Mouse (Mus musculus) adrenal gland (tissue): ENCODE measurements at regions not wholly inside any gene's neighbourhood (a gene's known extent, or its start where the extent isn't known, plus 50 kb on each side); places are given as distances from the start of the nearest gene placed in this dataset.

ENCODE experiments used
- intact Hi-C: fragments of 180-260 bp; cut with DNase I; formaldehyde crosslinking; loops from one replicate; pipeline ENCODE4 v1.15.1; 2025

DNA sequence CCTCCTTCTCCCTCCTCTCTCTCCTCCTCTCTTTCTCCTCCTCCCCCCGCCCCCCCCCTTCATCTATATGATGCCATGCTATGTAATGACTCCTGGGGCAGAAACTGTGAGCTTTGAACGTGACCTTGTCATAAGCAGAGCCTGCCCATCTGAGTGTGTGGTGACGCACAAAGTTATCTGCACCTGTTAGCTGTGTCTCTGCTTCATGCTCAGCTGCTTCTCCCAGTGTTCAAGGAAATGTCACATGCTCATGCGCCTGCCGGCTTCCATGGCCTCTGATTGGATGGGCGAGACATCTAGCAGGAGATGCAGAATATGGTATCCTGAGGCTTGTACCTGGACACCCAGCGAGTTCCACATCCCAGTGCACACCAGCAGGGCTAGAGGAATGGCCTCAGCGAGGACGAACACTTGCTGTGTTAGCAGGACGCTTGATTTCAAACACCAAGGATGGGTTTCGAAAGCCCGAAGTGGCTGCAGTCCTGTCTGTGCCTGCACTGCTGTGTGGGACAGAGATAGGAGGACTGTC, 240.6 kb downstream of the 1500009L16Rik start:
- intact Hi-C loops = no loop called here

DNA sequence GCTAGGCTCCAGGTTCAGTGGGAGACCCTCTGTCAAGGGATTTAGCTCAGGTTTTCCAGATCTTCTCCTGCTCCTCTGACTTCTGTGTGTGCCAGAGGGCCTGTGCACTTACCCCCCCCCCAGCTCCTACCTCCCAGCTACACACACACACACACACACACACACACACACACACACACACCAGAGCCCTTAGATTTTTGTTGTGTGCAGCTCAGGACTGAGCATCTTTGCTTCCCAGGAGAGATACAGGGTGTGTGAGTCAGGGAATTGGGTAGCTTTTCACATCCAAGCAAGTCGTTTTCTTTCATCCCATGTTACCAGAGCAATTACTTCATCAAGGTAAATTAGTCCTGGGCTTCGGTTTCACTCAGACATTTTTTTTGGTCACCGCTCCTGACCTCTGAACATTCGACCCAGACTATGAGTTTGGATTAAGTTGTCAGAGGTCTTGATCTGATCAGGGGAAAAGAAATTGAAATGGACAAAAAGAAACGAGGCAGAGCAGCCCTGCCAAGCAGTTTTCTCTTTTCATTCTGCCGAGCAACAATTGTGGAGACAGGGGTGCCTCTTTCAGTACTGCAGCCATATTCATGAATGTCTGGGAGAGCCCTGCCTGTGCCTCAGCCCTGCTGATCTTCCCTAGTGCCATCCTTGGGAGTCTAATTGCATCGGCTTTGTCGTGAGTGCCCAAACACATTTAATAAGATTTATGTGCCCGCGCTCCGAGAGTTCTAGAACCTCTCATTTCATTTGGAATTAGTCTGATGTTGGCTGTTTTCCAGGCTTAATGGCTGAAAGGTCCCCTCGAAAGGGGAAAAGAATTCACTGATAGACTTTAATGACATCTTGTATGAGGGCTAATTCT, 241.3 kb downstream of the 1500009L16Rik start:
- intact Hi-C loops = no loop called here

DNA sequence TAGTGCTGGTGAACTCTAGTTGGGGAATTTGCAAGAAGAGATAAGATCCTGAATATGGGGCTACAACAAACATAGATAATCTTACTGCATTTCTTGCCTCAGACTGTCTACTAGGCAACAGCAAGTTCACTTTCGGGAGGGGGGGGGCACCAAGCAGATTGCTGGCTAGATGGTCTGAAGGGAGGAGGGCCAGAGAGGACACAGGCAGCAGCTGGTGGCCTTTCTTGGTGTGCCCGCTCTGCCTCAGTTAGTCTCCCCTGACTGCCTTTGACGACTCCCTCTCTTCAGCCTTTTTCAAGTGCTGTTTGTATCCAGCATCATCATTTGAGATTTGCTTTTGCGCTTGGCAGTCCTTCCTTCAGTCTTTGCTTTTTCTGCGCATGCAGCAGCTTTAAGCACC, 242.2 kb downstream of the 1500009L16Rik start:
- intact Hi-C loops = no loop called here

DNA sequence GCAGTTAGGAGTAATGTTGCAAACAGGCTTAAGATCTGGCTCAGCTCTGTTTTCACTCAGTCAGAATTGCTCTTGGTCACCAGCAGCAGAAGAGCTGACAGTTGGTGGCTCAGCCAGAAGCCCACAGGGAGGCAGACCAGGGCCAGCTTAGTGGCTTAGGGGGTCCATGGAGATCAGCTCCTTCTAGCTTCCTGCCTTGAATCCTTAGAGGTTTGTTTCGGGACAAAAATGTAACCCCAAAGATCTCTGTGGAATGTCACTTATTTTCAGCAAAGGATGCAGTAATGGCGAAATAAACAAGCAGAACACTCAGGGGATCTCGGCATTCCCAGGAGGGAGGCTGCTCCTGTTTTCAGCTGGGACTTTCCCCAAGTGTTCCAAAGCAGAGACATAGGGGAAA, 247.8 kb downstream of the 1500009L16Rik start:
- intact Hi-C loops = no loop called here

DNA sequence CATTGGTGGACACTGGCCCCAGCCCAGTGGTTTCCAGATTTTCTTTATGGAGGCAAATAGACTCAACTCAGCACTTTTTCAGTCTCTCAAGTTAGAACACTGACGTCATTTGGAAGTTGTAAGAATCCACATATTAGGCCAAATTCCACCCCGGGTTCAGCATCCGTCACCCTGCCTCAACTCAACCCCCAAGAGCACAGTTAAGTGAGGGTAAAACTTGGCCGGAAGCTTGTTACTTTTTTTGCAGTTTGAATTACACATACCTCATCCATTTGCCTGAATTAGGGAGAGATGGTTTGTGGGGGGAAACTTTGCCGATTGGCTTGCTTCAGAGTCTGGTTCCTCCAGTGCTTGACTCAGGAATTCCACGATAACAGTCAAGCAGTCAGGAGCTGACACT, 251.9 kb downstream of the 1500009L16Rik start:
- intact Hi-C loops = no loop called here

DNA sequence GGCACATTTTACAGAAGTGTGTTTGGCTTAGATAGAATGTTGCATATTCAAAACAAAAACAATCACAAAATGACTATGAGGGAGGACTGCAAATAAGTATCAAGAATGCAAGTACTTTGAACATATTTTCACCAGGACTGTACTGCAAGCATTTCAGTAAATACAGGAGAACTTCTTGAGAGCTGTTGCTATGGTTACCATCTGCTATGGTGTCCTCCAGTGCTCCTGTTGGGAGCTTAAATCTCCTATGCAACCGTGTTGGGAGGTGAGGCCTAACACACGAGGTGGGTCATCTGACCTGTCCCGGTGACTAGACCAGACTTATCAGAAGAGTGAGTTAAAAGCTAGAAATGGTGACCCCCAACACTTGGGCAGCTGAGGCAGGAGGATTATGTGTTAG, 253.9 kb downstream of the 1500009L16Rik start:
- intact Hi-C loops = no loop called here

DNA sequence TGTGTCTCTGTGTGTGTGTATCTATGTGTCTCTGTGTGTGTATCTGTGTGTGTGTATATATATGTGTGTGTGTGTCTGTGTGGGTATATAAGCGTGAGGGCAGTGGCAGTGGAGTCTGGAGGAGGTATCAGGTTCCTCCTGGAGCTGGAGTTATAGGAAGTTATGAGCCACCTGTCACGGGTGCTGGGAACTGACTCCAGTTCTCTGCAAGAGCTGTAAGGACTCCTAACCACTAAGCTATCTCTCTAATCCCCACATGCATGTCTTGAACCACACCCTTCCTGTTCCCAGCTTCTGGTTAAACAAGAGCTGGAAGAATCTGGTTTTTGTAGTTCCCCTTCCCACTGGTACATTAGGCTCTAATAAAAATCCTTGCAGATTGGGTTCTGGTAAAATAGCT, 257.3 kb downstream of the 1500009L16Rik start:
- intact Hi-C loops = no loop called here

DNA sequence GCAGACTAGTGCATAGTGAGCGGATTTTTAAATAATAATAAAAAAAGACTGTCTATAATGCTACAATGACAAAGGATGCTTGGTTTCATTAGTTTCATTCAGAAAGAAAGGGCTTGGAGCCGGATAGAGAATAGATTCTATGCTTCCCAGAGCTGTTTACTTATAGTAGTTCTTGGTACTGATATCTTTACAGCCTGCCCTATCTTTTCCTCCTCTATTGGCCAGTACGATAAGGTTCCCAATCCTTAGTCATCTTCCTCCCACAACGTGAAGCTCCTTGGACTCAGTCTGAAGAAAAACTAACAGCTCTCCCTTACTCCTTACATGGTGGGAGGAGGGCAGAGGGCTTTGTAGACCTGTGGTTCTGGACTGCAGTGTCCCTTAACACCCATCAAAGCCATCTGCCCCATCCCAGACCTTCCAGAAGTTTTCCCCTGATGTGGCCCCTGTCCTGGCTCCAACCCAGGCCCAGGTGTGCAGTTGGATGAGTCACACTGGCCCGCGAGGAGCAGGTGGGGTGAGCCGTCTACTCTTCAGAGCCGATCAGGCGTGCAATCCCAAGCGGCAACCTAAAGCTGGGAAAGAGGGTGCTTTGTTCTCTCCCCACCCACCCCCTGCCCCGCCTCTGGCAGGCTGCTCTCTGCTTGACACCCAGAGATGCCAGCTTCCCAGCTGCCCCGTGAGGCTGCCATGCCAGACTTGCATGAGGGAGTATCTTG, 262.2 kb downstream of the 1500009L16Rik start:
- intact Hi-C loops = no loop called here

DNA sequence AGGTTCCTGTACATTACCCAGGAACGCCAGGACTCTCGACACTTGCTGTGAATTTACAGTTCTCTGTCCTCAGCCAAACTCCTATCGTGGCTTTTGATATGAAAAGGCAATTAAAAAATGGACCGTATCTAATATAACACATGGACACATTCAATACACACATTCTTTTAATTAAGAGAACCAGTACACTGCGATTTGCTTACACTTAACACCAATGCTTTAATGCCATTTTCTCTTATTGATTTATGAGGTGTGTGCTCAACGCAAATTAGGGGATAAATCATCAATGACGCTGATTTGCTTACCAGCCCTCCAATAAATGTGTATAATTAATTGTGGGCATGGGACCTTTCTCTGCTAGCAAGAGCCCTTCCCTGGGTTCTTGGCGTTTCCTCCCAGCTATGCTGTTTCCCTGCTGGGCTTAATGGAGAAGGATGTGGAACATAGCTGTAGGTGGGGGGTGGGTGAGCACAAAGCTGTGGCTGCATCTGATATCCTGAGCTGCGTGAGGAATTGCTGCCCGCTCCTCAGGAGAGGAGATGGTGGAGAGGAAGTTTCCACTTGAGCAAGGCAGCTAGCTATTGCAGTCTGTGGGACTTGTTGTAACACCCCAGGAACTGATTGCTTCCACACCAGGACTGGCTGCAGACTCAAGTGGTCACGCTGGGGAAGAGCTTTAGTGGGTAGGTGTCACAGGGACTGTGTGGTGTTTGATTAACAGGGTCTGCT, 270.1 kb downstream of the 1500009L16Rik start:
- intact Hi-C loops = no loop called here

DNA sequence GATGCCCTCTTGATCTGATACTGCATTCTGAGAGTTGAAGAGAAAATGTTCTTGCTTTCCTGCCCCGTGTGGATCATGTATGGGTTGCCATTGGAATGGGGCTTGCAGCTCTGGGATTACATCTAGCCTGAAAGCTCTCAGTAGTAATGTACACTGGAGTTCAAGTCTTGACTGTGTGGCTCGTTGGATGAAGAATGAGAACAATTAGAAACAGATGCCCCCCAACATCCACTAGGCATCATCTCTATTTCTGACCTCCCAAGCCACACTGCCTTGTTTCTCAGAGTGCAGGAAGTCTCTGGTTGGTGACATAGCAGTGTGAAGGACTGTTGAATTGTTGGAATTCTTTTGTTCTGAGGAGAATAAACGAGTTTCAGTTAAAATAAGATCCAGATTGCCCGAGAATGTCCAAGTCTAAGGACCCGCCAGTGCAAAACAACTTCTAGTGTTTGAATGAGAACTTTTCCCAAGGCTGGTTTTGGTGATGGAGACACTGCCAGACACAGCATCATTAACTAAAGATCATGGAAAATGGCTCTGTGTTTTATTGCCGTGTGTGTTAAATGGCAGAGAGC, 272.4 kb downstream of the 1500009L16Rik start:
- intact Hi-C loops = no loop called here

DNA sequence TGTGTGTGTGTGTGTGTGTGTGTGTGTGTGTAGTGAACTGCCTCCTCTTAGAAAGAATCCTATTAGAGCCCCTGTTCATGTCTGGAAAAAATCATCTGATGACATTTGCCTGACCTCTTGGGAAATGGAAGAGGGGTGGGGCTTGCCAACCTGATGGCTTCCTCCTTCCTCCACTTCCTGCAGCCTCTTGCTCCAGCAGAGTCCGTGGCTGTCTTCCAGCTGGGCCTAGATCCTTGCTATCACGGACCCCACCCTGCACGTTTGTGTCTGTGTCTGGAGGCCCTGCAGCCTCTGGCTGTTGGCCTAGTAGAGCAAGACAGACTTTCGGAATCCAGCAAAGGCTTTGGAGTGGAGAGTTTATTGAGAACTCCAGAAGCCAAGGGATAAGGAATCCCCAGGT, 273.2 kb downstream of the 1500009L16Rik start:
- intact Hi-C loops = no loop called here

DNA sequence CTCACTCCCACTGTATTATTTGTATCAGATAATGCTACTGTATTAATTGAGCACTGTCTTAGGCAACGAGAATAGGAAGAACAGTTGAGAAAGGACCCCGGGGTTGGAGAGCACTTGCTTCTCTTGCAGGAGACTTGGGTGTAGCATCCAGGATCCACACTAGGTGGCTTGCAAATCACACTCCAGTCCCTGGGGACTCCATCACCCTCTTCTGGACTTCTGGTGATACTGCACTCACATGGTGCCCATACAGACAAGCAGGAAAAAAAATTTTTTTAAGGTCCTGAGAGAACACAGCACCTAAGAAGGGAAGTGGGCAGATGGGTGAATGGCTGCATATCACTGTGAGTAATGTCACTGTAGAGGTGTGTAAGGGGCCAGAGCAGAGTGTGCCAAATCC, 273.8 kb downstream of the 1500009L16Rik start:
- intact Hi-C loops = no loop called here

DNA sequence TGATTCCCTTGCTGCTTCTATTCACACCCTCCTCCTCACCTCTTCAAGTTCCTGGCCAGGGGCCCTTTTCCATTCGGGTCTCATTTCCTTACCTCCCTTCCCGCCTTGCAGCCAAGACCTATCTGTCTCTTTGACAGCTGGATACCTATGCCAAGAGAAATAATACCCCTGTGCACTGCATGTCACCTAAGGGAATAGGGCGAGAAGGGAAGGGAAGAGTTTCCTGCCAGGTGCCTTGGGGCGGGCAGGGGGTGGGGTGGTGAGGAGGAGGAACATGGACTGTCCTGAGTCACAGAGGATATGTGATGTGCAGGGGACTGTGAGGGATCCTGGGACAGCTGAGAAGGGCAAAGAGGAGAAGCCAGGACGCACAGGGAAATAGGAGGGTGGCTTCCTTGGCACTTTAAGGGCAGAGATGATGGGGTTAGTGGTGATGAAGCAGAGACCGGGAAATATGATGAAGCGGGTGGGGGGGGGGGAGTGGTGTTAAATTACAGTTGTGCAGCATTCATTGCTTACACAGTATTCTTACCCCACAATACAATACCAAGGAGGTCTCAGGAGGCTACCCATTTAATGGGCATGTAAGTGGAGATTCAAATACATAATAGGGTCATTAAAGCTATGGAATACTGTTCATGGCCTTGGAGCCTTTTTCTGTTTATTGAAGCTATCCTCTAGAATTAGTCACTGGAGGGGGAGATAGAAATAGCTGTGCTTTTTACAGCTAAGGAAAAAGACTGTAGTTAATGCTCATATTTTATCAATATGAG, 278.0 kb downstream of the 1500009L16Rik start:
- intact Hi-C loops = no loop called here

DNA sequence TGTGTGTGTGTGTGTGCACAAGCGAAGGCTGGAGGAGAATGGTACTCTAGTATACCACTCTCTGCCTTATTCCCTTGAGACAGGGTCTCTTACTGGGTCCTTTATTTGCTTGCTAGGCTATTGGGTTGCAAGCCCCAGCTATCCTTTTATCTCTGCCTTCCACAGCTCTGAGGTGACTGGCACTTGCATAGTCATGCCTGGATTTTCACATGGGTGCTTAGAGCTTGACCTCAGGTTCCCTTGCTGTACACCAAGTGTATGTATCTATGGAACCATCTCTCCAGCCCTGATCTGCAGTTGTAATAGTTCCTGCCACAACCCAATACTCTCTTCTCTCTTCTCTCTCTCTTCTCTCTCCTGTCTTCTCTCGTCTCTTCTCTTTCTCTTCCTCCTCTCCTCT, 280.1 kb downstream of the 1500009L16Rik start:
- intact Hi-C loops = no loop called here

DNA sequence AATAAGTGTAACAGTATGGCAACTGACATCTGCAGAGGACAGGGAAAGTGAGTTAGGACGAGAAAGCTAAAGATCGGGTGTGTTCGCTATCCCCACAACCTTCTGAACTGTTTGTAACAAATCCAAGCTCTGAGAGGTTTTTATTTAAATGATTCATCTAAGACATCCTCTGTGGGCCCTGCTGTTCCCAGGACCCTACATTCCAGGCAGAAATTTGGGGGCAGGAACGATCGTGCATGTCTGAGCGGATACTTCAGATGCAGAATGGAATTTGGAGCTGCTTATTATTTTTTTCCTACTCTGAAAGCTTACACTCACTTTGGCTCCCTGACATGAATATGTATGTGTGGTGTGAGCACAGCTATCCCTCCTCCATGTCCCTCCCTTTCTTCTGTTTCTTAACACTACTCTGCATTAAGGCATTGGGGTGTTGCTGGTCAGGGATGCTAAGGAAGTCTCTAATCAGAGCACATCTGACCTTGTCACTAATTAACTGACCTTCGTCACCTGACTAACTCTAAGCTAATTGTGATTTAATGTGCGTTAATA, 281.0 kb downstream of the 1500009L16Rik start:
- intact Hi-C loops = no loop called here

DNA sequence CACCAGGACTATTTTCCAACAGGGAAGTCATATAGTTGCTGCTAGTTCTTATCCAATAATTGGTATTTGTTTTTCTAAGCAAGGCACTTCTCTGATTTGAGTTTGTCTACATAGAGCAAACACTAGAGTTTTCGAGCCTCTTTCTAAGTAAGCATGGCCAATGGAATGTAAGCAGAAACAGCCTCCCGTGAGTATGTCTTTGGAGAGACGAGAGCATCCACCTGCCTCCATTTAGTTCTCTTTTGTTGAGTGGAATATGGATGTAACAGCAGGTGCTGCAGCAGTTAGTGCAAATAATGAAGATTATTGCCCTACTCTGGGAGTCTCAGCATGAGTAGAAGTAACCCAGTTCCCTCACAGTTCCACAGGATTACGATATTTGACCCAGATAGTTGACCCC, 286.3 kb downstream of the 1500009L16Rik start:
- intact Hi-C loops = no loop called here

DNA sequence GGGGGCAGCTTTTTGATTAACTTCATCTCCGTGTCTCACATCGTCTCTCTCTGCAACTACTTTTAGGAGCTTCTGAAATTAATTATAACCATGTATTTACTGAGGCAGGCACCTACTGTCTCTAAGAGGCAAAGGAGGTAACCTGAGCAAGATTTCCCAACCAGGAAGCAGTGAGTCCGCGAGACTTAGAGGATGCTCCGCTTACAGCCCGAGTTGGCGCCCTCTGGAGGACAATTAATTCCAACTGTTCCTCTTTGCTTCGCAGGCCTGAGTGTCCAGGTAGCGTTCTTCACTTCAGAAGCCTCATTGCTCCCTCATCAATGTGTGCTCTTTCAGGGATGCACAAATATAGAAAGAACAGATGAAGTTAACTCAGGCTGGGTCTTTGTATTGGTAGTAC, 296.7 kb downstream of the 1500009L16Rik start:
- intact Hi-C loops = no loop called here

DNA sequence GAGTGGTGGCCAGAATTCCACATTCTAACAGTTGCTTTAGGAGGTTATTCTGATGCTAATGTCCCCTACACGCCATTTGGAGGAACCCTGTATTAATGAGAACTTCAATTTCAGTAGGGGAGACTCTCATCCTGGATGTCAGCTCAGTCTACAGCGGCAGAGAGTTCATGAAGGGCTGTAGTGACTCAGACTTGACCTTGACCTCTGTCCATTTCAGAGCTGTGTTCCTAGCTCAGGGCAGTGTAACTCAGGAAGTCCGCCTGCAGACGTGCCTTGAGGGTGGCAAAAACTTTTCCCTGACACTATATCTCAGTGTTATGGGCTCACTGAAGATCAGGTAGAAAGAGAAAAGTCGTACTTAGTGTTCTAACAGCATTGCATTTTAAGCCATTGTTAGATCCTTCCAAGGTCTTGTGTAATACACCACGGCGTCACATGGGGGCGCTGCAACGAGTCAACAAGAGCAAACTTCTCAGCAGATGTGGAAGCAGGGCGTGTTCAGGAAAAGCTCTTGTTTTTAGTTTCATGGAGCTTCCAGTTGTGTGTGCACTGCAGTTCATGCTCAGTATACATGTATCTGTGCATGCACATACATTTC, 297.5 kb downstream of the 1500009L16Rik start:
- intact Hi-C loops = loop anchor here (5.0 kb wide), 3 partner anchors 203 to 432 kb away; no protein-coding TSS in a partner anchor

DNA sequence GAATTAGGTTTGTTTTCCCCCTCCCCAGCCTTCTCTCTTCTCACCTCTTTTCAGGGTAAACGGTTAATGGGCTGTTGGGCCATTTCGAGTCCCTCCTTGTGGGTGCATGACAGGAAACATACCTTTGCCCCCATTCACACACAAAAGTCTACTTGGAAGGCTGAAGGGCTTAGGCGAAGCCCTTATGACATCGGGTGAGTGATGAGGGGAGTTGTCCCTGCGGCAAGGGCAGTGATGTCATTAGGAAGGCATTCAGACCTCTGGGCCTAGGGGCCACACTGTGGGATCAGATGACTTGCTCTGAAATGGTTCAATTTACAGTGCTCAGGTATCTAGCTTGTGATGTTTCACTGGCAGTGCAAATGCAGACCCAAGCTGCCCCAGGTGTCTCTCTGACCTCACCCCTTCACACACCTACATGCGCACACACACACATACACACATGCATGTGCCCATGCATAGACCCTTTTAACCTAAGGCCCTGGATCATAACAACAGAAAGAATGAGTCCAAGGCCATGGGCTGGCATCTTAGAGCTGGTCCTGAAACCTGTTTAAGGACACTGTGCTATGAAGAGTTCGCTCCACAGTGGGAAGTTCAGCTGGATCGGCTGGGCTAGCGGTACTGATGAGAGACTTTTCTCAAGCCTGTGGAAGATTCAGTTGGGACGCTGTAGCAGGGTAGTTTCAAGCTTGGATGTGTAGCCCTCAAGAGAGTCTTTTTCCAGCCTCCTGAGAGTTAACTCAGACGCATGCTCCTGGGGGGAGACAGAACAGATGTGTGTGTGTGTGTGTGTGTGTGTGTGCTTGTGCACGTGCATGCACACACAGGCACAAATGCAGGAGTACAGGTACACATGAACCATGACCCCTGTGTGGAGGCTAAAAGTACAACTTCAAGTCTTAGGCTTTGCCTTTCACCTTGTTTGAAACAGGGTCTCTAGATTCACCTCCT, 298.8 kb downstream of the 1500009L16Rik start:
- intact Hi-C loops = loop anchor here (5.0 kb wide), 3 partner anchors 204 to 431 kb away; no protein-coding TSS in a partner anchor
